Mouse (Mus musculus) heart, adult 2 months (tissue): ENCODE data around the gene Patz1.

ENCODE experiments used
- CTCF ChIP-seq: fragments of 200-600 bp; IDR thresholded peaks from 2 replicates; pipeline ENCODE4 v1.8.1; 2022; ENCODE audit warnings: antibody characterized with exemption, mild to moderate bottlenecking, moderate library complexity
- EP300 ChIP-seq: fragments of 200-500 bp; IDR thresholded peaks from 2 replicates; pipeline ENCODE4 v1.6.1; 2011; ENCODE audit warnings: low read depth, low read length, control low read depth; ENCODE audit not compliant: insufficient read depth
- POLR2A ChIP-seq: fragments of 200-500 bp; IDR thresholded peaks from 2 replicates; pipeline ENCODE4 v1.6.1; 2011; ENCODE audit warnings: mild to moderate bottlenecking, low read depth, low read length, control low read depth; ENCODE audit not compliant: insufficient read depth

- TF ChIP-seq CTCF (no peak), POLR2A (no peak), EP300 (no peak)
Measured at GRCm38 (mm10) chr11:3278351-3278750, 10.3 kb upstream of the Patz1 start.
